Mouse (Mus musculus): ENCODE data around the gene Rap2a. TPM values are rescaled to one million over a fixed set of nuclear protein-coding genes. Genes with fewer than 3 reads are reported as not detected.

Gene Rap2a
- polyA plus RNA-seq, 1 experiment from 2014 or later, result 24.6 TPM

- Histone ChIP-seq H3K4me1 (replicated peaks) (no peaks in the 10 kb centered on the region), H3K27ac (replicated peaks) (no peak overlapping the region), H3K4me2 (no peak overlapping the region), H3K9me3 (no peaks in the 10 kb centered on the region), H3K4me3 (no peak overlapping the region), H3K9ac (no peak overlapping the region), H3K27me3 (no peaks in the 10 kb centered on the region), H3K36me3 (no peaks in the 10 kb centered on the region)
- ATAC-seq (ENCODE audit: low FRiP score, low read depth), result no peak
- WGBS, result 89% methylated on average over 2 of the region's 2 CpGs
These were observed 66.7 kb downstream of the Rap2a start for GRCm38 (mm10) chr14:120544946-120545345.

Other genes with a start within 250 kb of the Rap2a start
- gene Mbnl2, start 202.8 kb upstream of the Rap2a start, polyA plus RNA-seq (2015; fragmentation: Nextera tagmentation; extraction: Ambion mirVana), result 25.5 and 26.4 TPM in 2 replicates